Mouse (Mus musculus): ENCODE measurements around the gene Nek4.

Gene Nek4

GRCm38 (mm10) chr14:30974204-30974603, 23.0 kb downstream of the Nek4 start:
- DNase-seq = peak; percentile 61

GRCm38 (mm10) chr14:30976222-30976621, 25.0 kb downstream of the Nek4 start:
- DNase-seq = no peak

GRCm38 (mm10) chr14:30996417-30996816, 45.2 kb downstream of the Nek4 start:
- DNase-seq = no peak

DNA sequence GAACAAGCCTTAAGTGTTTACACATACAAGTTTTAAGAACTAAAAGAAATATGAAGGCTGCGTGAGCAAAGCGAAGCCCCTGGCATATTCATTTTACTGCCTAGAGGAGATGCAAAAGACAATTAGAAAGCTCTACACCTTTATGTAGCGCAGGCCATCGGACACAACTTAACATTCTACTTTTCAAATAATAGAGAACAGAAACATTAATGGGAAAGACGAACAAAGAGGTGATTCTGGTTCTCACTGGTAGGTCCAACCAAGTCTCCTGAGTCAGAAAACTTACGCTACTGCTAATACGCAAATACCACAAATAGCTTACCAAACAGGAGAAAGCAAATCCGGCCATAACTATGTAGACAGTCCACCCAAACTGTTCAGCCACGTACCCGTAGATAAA, 49.2 kb downstream of the Nek4 start:
- DNase-seq = no peak

DNA sequence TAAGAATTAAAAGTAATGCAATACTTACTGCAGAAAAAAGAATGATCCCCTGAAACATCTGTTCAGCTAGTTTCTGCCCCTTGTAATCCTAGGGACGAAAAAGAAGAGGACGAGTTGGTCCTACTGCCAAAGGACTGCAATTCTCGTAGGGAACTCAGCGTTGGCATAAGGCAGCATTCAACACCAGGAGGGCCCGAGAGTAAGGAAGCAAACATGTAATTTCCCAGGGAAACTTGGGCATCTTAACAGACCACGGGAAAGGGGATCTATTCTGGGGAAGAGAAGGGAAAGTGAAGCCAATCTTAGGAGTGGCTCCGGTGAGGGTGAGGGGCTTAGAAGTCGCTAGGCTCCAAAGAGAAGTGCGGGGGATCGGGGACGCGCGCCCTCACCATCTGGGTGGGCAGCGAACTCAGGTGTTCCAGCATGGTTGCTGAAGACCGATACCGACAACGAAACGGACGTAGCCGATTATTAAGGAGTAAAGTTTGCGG, 49.7 kb downstream of the Nek4 start:
- DNase-seq = no peak

- peak; percentile 91 for DNase-seq
Observed at GRCm38 (mm10) chr14:31001307-31002205, 50.4 kb downstream of the Nek4 start, which contains the start of the genes Glt8d1 and Spcs1. Gene Glt8d1 (plus strand): TSS chr14:31001400. Gene Spcs1 (minus strand): TSS chr14:31001672.

DNA sequence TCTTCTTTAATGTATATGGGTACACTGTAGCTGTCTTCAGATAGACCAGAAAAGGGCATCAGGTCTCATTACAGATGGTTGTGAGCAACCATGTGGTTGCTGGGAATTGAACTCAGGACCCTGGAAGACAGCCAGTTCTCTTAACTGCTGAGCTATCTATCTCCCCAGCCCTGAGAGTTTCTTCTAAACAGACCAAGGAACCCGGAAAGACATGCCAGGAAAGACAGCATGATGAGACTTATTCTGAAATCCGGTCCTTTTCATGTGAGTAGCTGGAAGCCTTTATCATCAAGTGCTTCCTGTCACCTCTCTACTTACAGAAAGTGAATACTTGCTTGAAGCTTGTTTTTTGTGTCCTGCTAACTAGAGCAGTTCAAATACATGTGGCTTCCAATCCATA, 53.4 kb downstream of the Nek4 start:
- DNase-seq = no peak

DNA sequence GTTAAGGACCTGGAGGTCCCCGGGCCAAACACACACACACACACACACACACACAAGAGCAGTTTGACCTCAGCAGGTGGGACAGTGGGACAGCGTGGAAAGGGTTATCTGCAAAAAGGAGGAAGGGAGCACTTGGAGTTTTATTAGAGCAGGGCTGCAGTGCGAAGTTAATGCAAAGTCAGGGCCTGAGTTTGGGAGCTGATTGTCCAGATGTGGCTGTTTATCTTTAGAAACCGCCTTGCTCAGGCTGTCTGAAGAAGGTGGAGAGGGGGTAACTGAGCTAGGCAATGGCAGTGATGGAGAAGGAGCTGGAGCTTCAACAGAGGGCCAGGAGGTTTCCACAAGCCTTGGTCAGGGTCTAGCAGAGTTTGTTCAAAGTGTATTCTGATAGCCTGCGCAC, 55.6 kb downstream of the Nek4 start:
- no peak for DNase-seq

- DNase-seq = no peak
Observed at GRCm38 (mm10) chr14:31011588-31011987, 60.4 kb downstream of the Nek4 start.

DNA sequence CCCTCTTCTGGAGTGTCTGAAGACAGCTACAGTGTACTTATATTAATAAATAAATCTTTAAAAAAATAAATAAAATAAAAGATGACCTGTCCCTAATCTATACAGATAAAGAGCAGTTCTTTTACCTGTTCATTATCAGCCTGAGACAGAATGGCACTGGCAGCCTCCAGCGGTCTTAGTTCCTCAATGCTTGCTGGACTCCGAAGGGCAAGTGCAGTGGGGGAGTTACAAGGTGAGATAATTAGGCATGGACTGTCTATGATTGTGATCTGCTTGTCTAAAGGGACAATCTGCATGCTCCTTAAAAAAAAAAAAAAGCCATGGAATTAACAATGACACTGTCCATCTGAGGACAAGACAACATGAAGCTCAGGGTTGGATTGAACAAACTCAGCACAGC, 62.8 kb downstream of the Nek4 start:
- DNase-seq = no peak

DNA sequence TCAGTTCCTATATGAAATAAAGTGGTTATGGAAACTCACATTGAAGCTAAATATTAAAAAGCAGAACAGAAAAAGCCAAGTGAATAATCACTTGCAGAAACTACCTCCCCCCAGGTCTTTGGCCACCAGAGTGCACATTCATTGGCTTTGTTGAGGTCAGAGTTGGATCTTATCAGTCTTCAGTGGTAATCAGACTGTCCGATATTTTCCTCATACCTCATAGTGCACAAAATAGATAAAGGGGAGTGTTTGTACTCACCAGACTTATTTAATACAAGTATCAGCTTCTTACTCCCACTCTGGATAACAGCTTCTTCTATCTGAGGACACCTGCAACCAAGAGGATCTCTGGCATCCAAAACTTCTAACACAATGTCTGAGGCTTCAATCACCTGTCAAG, 64.9 kb downstream of the Nek4 start:
- no peak for DNase-seq

DNA sequence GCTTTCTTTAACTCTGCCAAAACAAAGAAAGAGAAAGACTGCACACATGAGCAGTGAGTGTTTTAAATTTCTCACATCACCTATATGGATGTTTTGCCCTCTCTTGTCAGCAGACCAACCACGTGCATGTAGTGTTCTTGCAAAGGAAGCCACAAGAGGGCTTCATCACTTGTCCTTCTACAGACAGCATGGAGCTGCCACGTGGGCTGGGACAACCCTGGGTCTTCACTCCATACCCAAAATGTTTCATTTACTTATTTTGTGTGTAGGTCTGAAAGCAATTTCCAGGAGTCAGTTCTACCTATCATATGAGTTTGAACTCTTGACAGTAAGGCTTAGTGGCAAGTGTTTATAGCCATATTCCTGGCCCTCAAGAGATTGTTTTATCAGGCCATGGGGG, 66.7 kb downstream of the Nek4 start:
- no peak for DNase-seq

- DNase-seq = peak; percentile 98
Observed at GRCm38 (mm10) chr14:31018860-31019291, 67.7 kb downstream of the Nek4 start, which contains the start of the genes Pbrm1 and Gnl3. Gene Pbrm1 (plus strand): TSS chr14:31019138. Gene Gnl3 (minus strand): TSS chr14:31019152.

DNA sequence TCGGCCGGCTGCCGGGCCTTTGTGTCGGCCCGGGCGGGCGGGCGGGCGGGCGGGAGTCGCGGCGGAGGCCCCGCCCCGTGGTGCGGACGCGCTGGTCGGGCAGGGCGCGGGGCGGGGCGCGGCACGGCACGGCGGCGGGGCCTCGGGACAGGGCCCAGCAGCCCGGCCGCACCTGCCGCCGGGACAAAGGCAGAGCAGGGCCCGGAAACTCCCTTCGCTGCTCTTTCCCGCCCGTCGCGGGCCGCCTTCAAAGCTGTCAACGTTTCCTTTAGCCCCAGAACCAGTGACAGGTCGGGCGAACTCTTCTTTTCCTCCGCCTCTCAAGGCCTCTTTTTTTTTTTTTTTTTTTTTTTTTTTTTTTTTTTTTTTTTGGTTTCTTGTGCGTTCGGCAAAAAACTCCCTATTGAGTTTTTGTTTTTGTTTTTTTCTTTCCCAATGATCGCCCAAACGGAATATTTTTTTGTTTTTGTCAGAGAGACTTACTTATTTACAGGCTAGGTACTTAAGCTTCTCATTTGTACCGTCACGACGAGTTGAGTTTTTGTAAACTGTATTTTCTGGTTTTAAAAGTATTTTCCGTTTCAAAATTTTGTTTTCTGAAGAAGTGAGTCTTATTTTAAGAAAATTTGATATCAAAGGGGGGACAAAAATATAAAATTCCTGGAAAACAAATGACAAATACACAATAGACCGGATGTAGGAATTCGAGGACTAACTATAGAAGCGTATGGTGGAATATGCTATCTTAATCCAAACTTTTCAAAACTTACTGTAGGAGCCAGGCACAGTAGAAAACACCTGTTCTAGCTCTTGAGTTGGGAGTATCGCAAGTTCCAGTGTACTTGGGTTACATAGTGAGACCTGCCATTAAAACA, 68.4 kb downstream of the Nek4 start:
- DNase-seq = no peak

DNA sequence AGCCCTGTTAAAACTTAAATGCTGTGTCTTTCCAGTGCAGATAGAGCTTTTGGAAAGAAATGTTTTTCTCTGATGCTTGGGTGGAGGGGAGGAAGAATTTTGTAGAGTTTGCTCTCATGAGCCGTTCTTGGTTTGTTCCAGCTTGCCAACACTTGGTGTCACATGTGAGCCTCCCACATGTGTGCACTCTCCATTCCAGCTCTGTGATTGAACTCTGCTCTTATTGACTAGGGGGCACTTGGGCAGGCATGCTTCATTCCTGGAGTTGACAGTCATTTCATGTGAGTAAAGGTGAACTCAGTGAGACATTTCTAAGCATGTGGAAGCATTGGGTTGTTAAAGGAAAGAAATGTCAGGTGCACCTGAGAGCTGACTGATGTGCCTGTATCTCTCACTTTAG, 71.4 kb downstream of the Nek4 start:
- no peak for DNase-seq

DNA sequence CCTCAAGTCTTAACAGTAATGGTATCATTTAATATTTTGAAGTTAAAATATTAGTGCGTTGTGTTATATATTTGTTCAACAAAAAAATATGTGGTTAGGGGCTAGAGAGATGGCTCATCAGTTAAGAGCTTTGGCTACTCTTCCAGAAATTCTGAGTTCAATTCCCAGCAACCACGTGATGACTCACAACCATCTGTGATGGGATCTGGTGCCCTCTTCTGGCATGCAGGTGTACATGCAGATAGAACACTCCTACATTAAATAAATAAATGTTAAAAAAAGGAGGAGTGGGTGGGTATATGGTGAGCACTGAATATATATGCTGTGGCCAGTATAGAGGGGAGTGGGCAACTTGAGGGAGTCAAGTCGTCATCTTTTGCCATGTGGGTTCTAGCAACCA, 74.6 kb downstream of the Nek4 start:
- DNase-seq = no peak

Data from right cerebral cortex, postnatal 25 days (tissue).